Mouse (Mus musculus) thymus, adult 18-20 months (tissue): ENCODE data around the gene Ppm1j.
"Not testable (repeated sequence)": the region's sequence is repeated elsewhere in the genome, so short reads cannot be mapped to it uniquely, and the experiment has no call there.

Experiments used
- DNase-seq, 2 experiments: peaks; one replicate each; pipeline ENCODE4 v3.0.0; 2022; ENCODE audit warnings: mixed read lengths in 2 of 2

Ppm1j gene

GRCm38 (mm10) chr3:104780561-104781420 lies at the start of gene Ppm1j:
Gene Ppm1j (plus strand): TSS chr3:104781056.
- DNase-seq: no peak

DNA sequence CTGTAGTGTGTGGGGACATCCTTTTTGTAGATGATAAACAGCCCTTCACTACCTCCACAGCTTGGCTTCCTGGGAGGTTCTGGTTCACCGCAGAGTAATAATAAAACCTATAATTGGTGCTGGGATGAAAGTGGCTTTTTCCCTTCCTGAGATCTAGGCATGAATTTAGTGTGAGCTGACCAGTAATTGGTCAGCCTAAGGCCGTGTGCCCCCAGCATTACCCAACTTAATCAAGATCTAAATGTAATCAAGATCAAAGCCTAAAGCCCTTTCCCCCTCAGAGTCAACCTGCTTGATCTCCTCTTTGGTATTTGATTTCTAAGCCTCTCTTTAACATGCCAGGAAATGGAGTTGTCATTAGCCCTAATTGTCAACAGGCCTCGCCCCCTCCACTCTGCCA lies 47.9 kb upstream of the Ppm1j start:
- DNase-seq: no peak

- no peak for DNase-seq
Observed at GRCm38 (mm10) chr3:104734654-104735053, 46.2 kb upstream of the Ppm1j start.

GRCm38 (mm10) chr3:104741954-104742353 lies 38.9 kb upstream of the Ppm1j start:
- DNase-seq: no peak

DNA sequence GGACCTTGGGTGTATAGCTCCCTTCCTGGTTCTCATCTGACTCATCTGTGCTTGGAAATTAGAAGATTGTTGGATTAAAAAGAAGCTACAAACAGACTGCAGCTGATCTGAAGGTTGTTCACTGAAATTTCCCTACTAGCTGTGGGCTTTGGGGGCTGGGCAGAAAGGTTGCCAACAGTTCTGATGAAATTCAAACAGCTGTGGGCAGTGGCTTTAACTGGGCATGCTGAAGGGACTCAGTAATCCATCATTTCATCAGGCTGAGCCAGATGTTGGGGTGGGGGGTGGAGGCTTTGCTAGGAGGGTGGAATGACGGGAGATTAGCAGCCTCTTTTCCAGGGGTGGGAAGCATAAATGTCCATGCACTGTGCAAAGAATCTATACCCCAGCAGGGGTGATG lies 37.7 kb upstream of the Ppm1j start:
- no peak for DNase-seq

GRCm38 (mm10) chr3:104743864-104744263 lies 37.0 kb upstream of the Ppm1j start:
- no peak for DNase-seq

- DNase-seq: not testable (repeated sequence)
Observed at GRCm38 (mm10) chr3:104752845-104753244, 28.0 kb upstream of the Ppm1j start.

DNA sequence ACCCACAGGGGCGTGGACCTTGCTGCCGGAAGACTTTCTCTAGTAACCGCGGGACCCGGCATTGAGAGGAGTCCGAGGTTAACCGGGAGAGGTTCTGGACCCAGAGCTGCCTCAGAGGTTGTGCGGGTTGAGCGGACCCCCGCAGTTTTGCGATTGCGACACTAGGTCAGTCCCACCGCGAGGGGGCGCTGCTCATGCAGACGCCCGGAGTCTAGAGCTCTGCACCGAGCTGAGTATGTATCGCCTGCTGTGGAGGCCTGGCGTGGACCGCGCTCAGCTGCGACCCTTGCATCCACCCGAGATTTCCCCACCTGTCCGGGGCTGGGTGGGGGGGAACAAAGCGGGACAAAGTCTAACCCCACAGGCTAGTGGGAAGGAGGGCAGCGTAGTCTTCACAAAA lies 22.4 kb upstream of the Ppm1j start:
- peak; percentile 27 to 33 for DNase-seq

DNA sequence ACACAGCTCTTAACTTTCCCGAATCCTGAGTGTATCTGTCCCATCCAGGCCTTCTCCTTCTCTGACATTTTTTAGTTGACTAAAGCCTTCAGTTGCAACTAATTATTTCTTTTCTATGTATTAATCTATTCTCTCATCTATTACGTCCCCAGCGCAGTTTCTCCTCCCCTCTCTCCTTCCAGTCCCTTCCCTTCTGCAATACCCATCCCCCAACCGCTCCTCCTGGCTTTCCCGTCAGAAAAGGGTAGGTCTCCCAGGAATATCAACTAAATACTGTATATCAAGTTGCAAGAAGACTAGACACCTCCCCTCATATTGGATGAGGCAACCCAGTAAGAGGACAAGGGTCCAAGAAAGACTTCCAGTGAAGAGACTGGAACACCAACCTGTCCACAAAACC lies 22.0 kb upstream of the Ppm1j start:
- no peak for DNase-seq

DNA sequence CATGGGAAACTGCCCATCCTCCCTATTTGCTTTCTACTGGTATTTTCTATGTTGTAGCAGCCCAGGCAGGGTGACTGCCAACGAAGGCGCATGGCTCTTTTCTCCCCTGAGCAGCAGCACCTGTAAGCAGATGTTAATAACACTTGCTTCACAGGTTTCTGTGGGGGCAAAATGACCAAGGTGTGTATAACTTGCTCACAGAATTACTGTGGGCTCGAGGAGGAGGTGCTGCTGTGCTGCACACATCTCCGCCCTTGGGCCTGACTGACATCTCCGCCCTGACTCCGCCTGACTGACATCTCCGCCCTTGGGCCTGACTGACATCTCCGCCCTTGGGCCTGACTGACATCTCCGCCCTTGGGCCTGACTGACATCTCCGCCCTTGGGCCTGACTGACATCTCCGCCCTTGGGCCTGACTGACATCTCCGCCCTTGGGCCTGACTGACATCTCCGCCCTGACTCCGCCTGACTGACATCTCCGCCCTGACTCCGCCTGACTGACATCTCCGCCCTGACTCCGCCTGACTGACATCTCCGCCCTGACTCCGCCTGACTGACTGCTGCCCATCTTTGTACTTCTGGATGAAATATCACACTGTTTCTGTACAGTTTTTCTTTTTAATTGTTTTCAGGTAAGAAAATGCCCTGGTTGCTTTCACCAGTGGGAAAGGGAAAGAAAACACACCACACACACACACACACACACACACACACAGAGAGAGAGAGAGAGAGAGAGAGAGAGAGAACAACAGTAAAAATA lies 18.6 kb upstream of the Ppm1j start:
- DNase-seq: not testable (repeated sequence)

- DNase-seq: no peak
Observed at GRCm38 (mm10) chr3:104765021-104765420, 15.8 kb upstream of the Ppm1j start.

DNA sequence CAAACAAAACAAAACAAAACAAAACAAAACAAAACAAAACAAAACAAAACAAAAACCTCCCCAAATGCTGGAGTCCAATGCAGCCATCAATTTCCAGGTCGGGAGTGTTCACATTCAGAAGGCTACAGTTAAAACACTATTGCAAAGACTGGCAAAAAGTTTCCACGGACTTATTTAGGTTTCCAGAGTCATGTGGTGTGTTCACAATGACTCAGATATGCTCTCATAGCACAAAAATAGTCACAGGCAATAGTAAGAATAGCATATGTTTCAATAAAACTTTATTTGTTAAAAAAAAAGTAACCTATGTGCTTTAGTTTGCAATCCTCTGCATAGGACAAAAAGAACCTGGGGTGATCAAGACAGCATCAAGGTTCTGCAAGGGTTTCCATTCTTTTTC lies 13.7 kb upstream of the Ppm1j start:
- DNase-seq: no peak

DNA sequence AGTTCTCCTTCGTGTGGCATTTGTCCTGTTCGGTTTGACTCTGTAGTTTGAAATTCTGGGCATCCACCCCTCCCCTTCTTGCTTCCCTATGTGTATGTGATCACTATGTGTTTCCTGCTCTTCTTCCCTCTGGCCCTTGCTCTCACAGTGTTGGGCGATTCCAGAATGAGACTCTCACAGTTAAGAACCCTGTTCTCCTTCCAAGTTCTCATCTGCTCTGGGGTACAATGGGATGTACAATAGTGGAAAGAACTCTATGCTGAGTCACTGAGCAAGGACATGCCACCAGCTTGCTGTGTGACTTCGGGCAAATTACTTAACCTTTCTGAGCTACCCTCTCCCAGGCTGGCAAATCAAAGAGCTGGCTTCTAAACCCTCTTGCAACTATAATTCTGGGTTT lies 13.1 kb upstream of the Ppm1j start:
- no peak for DNase-seq

DNA sequence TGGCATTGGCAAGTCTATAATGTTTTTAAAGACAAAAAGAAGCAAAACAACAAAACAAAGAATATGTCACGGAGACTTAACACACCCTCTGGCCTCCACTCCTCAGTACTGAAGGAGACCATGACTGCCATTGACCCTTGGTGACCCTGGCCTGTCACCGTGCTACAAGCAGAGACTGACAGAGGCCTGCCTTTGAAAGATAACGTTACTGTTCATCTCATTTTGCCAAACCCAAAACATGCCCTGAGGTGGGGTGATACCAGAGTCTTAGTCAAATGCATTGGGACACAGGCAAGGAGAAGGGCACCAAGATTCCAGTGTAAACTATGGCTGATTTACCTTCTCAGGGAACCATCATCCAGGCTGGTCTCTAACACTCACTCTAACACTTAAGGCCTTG lies 11.7 kb upstream of the Ppm1j start:
- DNase-seq: no peak

GRCm38 (mm10) chr3:104770035-104770434 lies 10.8 kb upstream of the Ppm1j start:
- no peak for DNase-seq

GRCm38 (mm10) chr3:104770918-104771317 lies 9.9 kb upstream of the Ppm1j start:
- no peak for DNase-seq

GRCm38 (mm10) chr3:104771460-104771859 lies 9.4 kb upstream of the Ppm1j start:
- DNase-seq: no peak

DNA sequence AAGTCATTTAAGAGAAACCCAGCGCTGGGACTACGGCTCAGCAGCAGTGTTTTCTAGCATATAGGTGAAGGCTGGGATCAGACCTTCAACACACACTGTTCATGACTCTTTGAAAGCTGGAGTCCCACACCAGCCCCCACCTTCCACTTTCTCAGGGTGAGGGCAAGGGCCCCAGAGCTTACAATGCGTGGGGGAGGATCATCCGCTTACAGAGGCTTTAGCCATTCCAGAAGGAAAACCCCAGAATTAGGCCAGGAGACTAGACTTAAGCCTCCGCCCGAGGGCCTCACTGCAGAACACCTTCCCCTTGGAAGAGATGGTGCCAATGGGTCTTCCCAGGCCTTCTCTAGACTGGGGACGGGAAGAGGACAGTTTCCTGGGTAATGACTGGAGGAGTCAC lies 7.6 kb upstream of the Ppm1j start:
- no peak for DNase-seq

GRCm38 (mm10) chr3:104777342-104777741 lies 3.5 kb upstream of the Ppm1j start:
- DNase-seq: no peak

DNA sequence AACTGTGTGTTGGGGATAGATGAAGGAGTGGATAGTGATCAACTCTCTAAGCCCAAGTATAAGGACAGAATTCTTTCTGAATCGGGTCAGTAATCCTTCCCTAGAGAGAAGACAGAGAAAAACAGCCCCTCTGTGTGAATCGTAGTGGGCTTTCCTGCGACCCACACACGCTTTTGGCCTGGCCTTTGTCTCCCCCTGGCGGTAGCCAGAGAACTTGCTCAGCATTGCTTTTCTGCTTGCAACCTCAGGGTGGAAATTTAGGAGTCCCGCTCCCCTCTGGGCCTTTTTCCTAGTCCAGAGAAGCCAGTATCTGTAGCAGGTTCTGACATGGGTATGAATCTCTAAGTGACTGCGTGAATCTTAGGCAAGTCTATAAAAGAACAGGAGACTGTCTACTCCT lies 907 bp upstream of the Ppm1j start:
- DNase-seq: peak in 1 of 2 experiments; percentile 36

- DNase-seq: no peak
Observed at GRCm38 (mm10) chr3:104781471-104781903, 631 bp downstream of the Ppm1j start, which contains the start of gene Fam19a3. Gene Fam19a3 (minus strand): TSS chr3:104781840.

DNA sequence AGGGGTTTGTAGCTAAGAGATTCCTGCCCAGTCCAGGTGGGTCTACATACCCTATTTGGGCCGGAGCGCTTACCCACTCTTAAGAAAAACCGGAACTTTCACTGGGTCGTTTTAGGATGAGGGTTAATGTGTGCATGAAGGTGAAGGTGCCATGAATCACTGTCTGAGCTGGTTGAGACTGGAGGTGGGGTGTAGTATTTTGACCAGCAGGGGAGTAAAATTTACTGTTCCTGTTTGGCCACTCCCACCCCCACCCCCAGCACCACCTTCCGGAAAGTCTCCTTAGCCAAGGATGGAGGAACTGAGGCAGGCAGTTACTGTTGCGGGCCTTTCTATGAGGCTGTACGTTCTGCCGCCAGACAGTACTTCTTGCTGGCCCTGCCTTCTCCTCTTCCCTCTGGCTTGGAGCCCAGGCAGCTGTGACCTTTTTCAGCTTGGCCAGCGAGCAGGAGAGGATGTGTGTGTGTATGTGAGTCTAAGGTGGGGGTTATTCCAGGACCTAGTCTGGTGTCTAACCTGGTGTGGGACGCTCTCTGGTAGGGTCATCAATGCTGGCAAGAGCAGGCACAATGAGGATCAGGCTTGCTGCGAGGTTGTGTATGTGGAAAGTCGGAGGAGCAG lies 1.3 kb downstream of the Ppm1j start:
- DNase-seq: no peak

GRCm38 (mm10) chr3:104783971-104784500 lies 3.2 kb downstream of the Ppm1j start:
- no peak for DNase-seq
